Mouse (Mus musculus) liver, postnatal 0 days (tissue): ENCODE data around the gene Rbms2. TPM values are rescaled to one million over a fixed set of nuclear protein-coding genes. Genes with fewer than 3 reads are reported as not detected.

Source experiments
- ATAC-seq: fragments of 200-750 bp; cut with Nextera tagmentation; 2 replicates; pipeline ENCODE4 v1.8.0; 2017; ENCODE audit warnings: mild to moderate bottlenecking, moderate library complexity
- DNase-seq: peaks from one replicate; pipeline ENCODE4 v3.0.0-alpha.2; 2016
- H3K27ac ChIP-seq: fragments of 300-500 bp; sonication (generic); 2 replicates; pipeline ENCODE4 v1.5.1; 2014; ENCODE audit warnings: antibody characterized with exemption, moderate library complexity, mild to moderate bottlenecking, low read depth
- H3K27me3 ChIP-seq: fragments of 300-500 bp; sonication (generic); 2 replicates; pipeline ENCODE4 v1.6.1; 2014; ENCODE audit warnings: low read length, control low read depth, mixed read lengths; ENCODE audit not compliant: insufficient read depth
- H3K36me3 ChIP-seq: fragments of 300-500 bp; sonication (generic); replicated peaks from 2 replicates; pipeline ENCODE4 v1.6.1; 2014; ENCODE audit warnings: mild to moderate bottlenecking, control low read depth, low read length, moderate library complexity, mixed read lengths; ENCODE audit not compliant: insufficient read depth
- H3K4me1 ChIP-seq: fragments of 300-500 bp; sonication (generic); 2 replicates; pipeline ENCODE4 v1.6.1; 2014; ENCODE audit warnings: antibody characterized with exemption, mild to moderate bottlenecking, control low read depth; ENCODE audit not compliant: insufficient read depth
- H3K4me2 ChIP-seq: fragments of 300-500 bp; sonication (generic); 2 replicates; pipeline ENCODE4 v1.6.1; 2014; ENCODE audit warnings: low read depth, mild to moderate bottlenecking, low read length, moderate library complexity, mixed read lengths
- H3K4me3 ChIP-seq: fragments of 300-500 bp; sonication (generic); 2 replicates; pipeline ENCODE4 v1.5.1; 2014; ENCODE audit warnings: low read depth, low read length
- H3K9ac ChIP-seq: fragments of 300-500 bp; sonication (generic); replicated peaks from 2 replicates; pipeline ENCODE4 v1.6.1; 2014; ENCODE audit warnings: mild to moderate bottlenecking, moderate library complexity
- H3K9me3 ChIP-seq: fragments of 300-500 bp; sonication (generic); 2 replicates; pipeline ENCODE4 v1.6.1; 2016; ENCODE audit warnings: mild to moderate bottlenecking, control low read depth, low read length, mixed read lengths
- CTCF ChIP-seq: sonication (generic); IDR thresholded peaks from 2 replicates; pipeline ENCODE4 v1.5.1; 2016; ENCODE audit warnings: antibody characterized with exemption, low read depth
- EP300 ChIP-seq: IDR thresholded peaks from 2 replicates; pipeline ENCODE4 v1.6.1; 2016; ENCODE audit warnings: antibody characterized with exemption, low read depth, mild to moderate bottlenecking
- whole genome bisulfite sequencing: fragments of 180-500 bp; shearing (Covaris S2); extraction: QIAGEN DNeasy Blood & Tissue Kit; methylation state at CpG from one replicate; pipeline ENCODE4 v1.1.7; 2014; ENCODE audit not compliant: insufficient replicate concordance; 5-methylcytosine and 5-hydroxymethylcytosine counted together
- polyA plus RNA-seq: library from polyadenylated mRNA; unstranded; fragments of >200 nt; fragmentation: Nextera tagmentation; extraction: Ambion mirVana; gene quantifications from 2 replicates; pipeline ENCODE4 v1.2.1, GENCODE M21; 2015

Gene Rbms2
- polyA plus RNA-seq, 1 experiment from 2014 or later, result 4.5 TPM

- no peaks in the 10 kb centered on the region for H3K27me3 ChIP-seq
- H3K4me2 ChIP-seq, result peak overlapping the region; percentile 92
- H3K4me1 ChIP-seq, result peaks cover 45% of the 10 kb centered on the region
- DNase-seq, result no peak
- 11% methylated on average over 4 of the region's 4 CpGs for WGBS
- H3K9me3 ChIP-seq, result no peaks in the 10 kb centered on the region
- H3K27ac ChIP-seq, result no peak overlapping the region
- peak overlapping the region; percentile 97 for H3K9ac ChIP-seq
- no peak for TF ChIP-seq EP300
- no peak for ATAC-seq
- H3K36me3 ChIP-seq, result no peaks in the 10 kb centered on the region; the same call in 1 of the 2 replicates
- peak overlapping the region; percentile 99 for H3K4me3 ChIP-seq
Observed at GRCm38 (mm10) chr10:128096313-128096692, 83.8 kb downstream of the Rbms2 start.

- no peak for DNase-seq
- H3K4me3 ChIP-seq, result peak overlapping the region; percentile 82
- TF ChIP-seq EP300 (no peak), CTCF (no peak)
Observed at GRCm38 (mm10) chr10:128095003-128095636, 85.0 kb downstream of the Rbms2 start.

GRCm38 (mm10) chr10:128094340-128094968, 85.6 kb downstream of the Rbms2 start:
- 8% methylated on average over 19 of the region's 19 CpGs for WGBS
- H3K27ac ChIP-seq, result peak overlapping the region; percentile 99
- ATAC-seq (peak; percentile 64), DNase-seq (peak; percentile 95)
- H3K27me3 ChIP-seq, result no peaks in the 10 kb centered on the region
- peaks cover 53% of the 10 kb centered on the region for H3K4me1 ChIP-seq
- no peaks in the 10 kb centered on the region for H3K9me3 ChIP-seq
- peak overlapping the region; percentile 69 for H3K4me2 ChIP-seq
- H3K9ac ChIP-seq, result peak overlapping the region; percentile 93
- TF ChIP-seq EP300 (no peak; the same call in 1 of the 2 replicates), CTCF (no peak)
- H3K36me3 ChIP-seq, result peaks cover 6% of the 10 kb centered on the region
- peak overlapping the region; percentile 82 for H3K4me3 ChIP-seq

More at GRCm38 (mm10) chr10:128095003-128095636, 85.0 kb downstream of the Rbms2 start:
- Histone ChIP-seq H3K4me1 (peaks cover 53% of the 10 kb centered on the region), H3K9ac (peak overlapping the region; percentile 93), H3K27ac (peak overlapping the region; percentile 99), H3K27me3 (no peaks in the 10 kb centered on the region), H3K4me2 (peak overlapping the region; percentile 69), H3K9me3 (no peaks in the 10 kb centered on the region), H3K36me3 (no peaks in the 10 kb centered on the region; the same call in none of the 2 replicates)
- no peak for ATAC-seq
- 24% methylated on average over 9 of the region's 9 CpGs for WGBS

- peak overlapping the region; percentile 99 for H3K27ac ChIP-seq
- H3K9me3 ChIP-seq, result no peaks in the 10 kb centered on the region
- TF ChIP-seq EP300, result no peak
- TF ChIP-seq CTCF, result no peak
- DNase-seq, result peak; percentile 70
- peak overlapping the region; percentile 69 for H3K4me2 ChIP-seq
- H3K9ac ChIP-seq, result peak overlapping the region; percentile 93
- WGBS, result 24% methylated on average over 13 of the region's 13 CpGs
- no peaks in the 10 kb centered on the region for H3K27me3 ChIP-seq
- peak overlapping the region; percentile 82 for H3K4me3 ChIP-seq
- peaks cover 14% of the 10 kb centered on the region for H3K36me3 ChIP-seq
- ATAC-seq, result peak; percentile 28
- H3K4me1 ChIP-seq, result peaks cover 52% of the 10 kb centered on the region
Observed at GRCm38 (mm10) chr10:128093496-128094294, 86.4 kb downstream of the Rbms2 start.

- no peaks in the 10 kb centered on the region for H3K9me3 ChIP-seq
- peak overlapping the region; percentile 93 for H3K9ac ChIP-seq
- no peak for TF ChIP-seq EP300
- peak; percentile 61 for TF ChIP-seq CTCF
- H3K4me2 ChIP-seq, result peak overlapping the region; percentile 69
- peaks cover 48% of the 10 kb centered on the region for H3K4me1 ChIP-seq
- no peaks in the 10 kb centered on the region for H3K27me3 ChIP-seq
- ATAC-seq (peak; percentile 26), DNase-seq (peak; percentile 88)
- H3K4me3 ChIP-seq, result peak overlapping the region; percentile 82
- peaks cover 23% of the 10 kb centered on the region for H3K36me3 ChIP-seq
- WGBS, result 1% methylated on average over 76 of the region's 88 CpGs
- H3K27ac ChIP-seq, result peak overlapping the region; percentile 99
Observed at GRCm38 (mm10) chr10:128092506-128093495, 87.3 kb downstream of the Rbms2 start.
